Mouse (Mus musculus) small intestine, adult 2 months (tissue): Measurements from ENCODE around the gene Taok2.

Experiments used
- CTCF ChIP-seq: fragments of 200-500 bp; IDR thresholded peaks from 2 replicates; pipeline ENCODE4 v1.5.1; 2012; ENCODE audit warnings: low read depth, mild to moderate bottlenecking, control low read depth, inconsistent platforms, low read length, moderate library complexity, mixed read lengths; ENCODE audit not compliant: insufficient replicate concordance, insufficient read length; ENCODE audit errors: extremely low read depth
- POLR2A ChIP-seq: fragments of 200-500 bp; IDR thresholded peaks from 2 replicates; pipeline ENCODE4 v1.6.1; 2012; ENCODE audit warnings: low read depth, mild to moderate bottlenecking, control low read depth, inconsistent platforms, low read length, moderate library complexity

- TF ChIP-seq CTCF (no peak), POLR2A (no peak)
Observed at GRCm38 (mm10) chr7:126855641-126856040, 28.9 kb downstream of the Taok2 start.
